Mouse (Mus musculus): ENCODE data around the gene Rnf126. TPM values are rescaled to one million over a fixed set of nuclear protein-coding genes. Genes with fewer than 3 reads are reported as not detected.

Gene Rnf126
- polyA plus RNA-seq, 1 experiment = 122 TPM

DNA sequence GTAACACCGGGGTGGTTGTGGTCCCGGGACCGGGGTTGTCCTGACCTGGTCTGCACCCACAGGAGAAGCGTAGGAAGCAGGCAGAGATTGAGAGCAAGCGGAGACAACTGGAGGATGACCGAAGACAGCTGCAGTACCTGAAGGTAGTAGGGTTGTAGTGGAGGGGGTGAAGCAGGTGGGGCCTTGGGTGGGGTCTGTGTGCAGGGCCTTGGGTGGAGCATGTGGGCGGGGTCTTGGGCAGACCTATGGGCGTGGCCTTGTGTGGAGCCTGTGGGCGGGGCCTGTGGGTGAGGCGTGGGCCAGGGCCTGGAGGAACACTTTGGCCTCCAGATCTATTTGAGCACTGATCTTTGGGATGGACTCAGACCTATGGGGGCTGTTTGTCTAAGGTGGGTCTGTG lies 40.2 kb upstream of the Rnf126 start:
- 84% methylated on average over 10 of the region's 10 CpGs for WGBS
- Histone ChIP-seq H3K27me3 (ENCODE audit: control insufficient read depth, insufficient read depth, low read length) (no peaks in the 10 kb centered on the region), H3K4me1 (ENCODE audit: control insufficient read depth, insufficient read depth, insufficient read length) (no peaks in the 10 kb centered on the region), H3K4me3 (ENCODE audit: extremely low read depth, insufficient read depth, insufficient read length) (no peak overlapping the region), H3K36me3 (ENCODE audit: control insufficient read depth, insufficient read depth, low read length) (no peaks in the 10 kb centered on the region), H3K27ac (ENCODE audit: insufficient read depth, low read length) (no peak overlapping the region)
- no peak for DNase-seq (ENCODE audit: low read depth in 1 of 2, low spot score in 2 of 2)
- TF ChIP-seq POLR2A (IDR thresholded peaks at IDR 0.05; ENCODE audit: low read depth, low read length) = no peak
- no peak for TF ChIP-seq CTCF (IDR thresholded peaks at IDR 0.05; ENCODE audit: extremely low read depth, insufficient read depth, insufficient read length, insufficient replicate concordance)

DNA sequence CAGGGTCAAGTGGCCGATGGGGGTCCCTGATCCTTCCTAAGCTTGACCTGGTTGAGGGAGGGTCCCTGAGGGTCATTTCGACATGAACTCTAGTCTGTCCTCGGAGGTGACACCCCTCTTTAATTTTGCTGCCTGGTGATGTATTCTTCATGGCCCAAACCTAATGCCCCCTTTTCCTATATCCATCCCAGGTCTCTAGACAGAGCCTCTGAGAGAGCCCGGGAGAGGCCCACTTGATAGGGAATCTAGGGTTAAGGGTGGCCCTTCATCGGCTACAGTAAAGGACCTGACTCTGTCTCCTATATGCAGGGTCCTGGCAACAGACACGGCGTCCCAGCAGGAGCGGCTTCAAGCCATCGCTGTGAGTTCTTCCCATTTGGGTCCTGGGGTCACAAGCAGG lies 39.6 kb upstream of the Rnf126 start:
- H3K27ac ChIP-seq (ENCODE audit: insufficient read depth, low read length) = no peak overlapping the region
- H3K4me3 ChIP-seq (ENCODE audit: extremely low read depth, insufficient read depth, insufficient read length) = no peak overlapping the region
- TF ChIP-seq POLR2A (IDR thresholded peaks at IDR 0.05; ENCODE audit: low read depth, low read length) = no peak
- no peak for TF ChIP-seq CTCF (IDR thresholded peaks at IDR 0.05; ENCODE audit: extremely low read depth, insufficient read depth, insufficient read length, insufficient replicate concordance)
- no peaks in the 10 kb centered on the region for H3K4me1 ChIP-seq (ENCODE audit: control insufficient read depth, insufficient read depth, insufficient read length)
- H3K27me3 ChIP-seq (ENCODE audit: control insufficient read depth, insufficient read depth, low read length) = no peaks in the 10 kb centered on the region
- 95% methylated on average over 9 of the region's 9 CpGs for WGBS
- no peak for DNase-seq (ENCODE audit: low read depth in 1 of 2, low spot score in 2 of 2)
- H3K36me3 ChIP-seq (ENCODE audit: control insufficient read depth, insufficient read depth, low read length) = no peaks in the 10 kb centered on the region

DNA sequence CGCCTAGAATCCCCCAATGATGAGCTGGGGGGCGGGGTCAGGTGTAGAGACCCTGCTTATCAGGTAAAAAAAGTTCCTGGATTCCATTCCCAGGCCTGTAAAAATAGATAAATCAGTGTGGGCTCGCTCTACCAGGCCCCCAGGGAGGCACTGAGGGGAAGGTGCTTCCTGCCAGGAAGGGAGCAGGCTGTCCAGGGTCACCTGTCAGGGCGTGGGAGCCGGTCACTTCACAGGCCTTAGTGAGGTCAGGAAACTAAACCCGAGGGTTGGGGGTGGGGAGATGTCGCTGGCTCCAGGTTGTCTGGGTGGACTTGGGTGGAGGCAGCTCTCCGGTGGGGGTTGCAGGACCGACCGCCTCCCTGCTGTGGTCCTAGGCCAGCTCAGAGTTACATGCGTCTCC lies 38.9 kb upstream of the Rnf126 start:
- TF ChIP-seq CTCF (IDR thresholded peaks at IDR 0.05; ENCODE audit: extremely low read depth, insufficient read depth, insufficient read length, insufficient replicate concordance) (no peak), POLR2A (IDR thresholded peaks at IDR 0.05; ENCODE audit: low read depth, low read length) (no peak)
- Histone ChIP-seq H3K4me3 (ENCODE audit: extremely low read depth, insufficient read depth, insufficient read length) (no peak overlapping the region), H3K27me3 (ENCODE audit: control insufficient read depth, insufficient read depth, low read length) (no peaks in the 10 kb centered on the region), H3K36me3 (ENCODE audit: control insufficient read depth, insufficient read depth, low read length) (no peaks in the 10 kb centered on the region), H3K27ac (ENCODE audit: insufficient read depth, low read length) (no peak overlapping the region), H3K4me1 (ENCODE audit: control insufficient read depth, insufficient read depth, insufficient read length) (no peaks in the 10 kb centered on the region)
- no peak for DNase-seq (ENCODE audit: low read depth in 1 of 2, low spot score in 2 of 2)
- 79% methylated on average over 11 of the region's 11 CpGs for WGBS

DNA sequence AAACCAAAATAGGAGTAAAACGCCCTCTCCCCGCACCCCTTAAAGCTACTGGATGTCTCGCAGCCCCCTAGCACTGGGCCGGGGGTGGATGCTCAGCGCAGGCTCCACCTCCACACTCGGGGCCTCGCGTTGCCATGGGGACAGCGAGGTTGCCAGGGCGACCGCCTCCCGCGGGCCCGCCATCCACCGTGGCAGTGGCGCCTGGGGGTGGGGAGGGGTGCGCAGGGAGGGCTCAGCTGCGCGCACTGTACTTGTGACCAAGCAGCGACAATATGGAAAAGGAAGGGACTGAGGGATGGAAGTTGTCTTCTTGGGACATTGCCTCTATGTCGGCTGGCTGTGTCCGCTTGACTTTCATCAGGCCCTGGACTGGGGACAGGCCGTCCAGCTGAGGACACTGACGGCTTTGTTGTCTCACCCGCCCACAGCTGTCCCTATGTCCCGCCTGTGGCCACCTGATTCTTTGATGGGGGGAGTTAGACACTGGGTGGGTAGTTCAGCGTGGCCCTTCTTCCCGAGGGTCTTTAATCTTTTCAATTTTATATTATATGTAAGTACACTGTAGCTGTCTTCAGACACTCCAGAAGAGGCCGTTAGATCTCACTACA lies 37.1 kb upstream of the Rnf126 start:
- H3K4me3 ChIP-seq (ENCODE audit: extremely low read depth, insufficient read depth, insufficient read length) = no peak overlapping the region
- no peak for DNase-seq (ENCODE audit: low read depth in 1 of 2, low spot score in 2 of 2)
- TF ChIP-seq CTCF (IDR thresholded peaks at IDR 0.05; ENCODE audit: extremely low read depth, insufficient read depth, insufficient read length, insufficient replicate concordance) (no peak), POLR2A (IDR thresholded peaks at IDR 0.05; ENCODE audit: low read depth, low read length) (no peak)
- WGBS = 73% methylated on average over 29 of the region's 29 CpGs
- no peak overlapping the region for H3K27ac ChIP-seq (ENCODE audit: insufficient read depth, low read length)
- H3K4me1 ChIP-seq (ENCODE audit: control insufficient read depth, insufficient read depth, insufficient read length) = no peaks in the 10 kb centered on the region
- no peaks in the 10 kb centered on the region for H3K27me3 ChIP-seq (ENCODE audit: control insufficient read depth, insufficient read depth, low read length)
- no peaks in the 10 kb centered on the region for H3K36me3 ChIP-seq (ENCODE audit: control insufficient read depth, insufficient read depth, low read length)

DNA sequence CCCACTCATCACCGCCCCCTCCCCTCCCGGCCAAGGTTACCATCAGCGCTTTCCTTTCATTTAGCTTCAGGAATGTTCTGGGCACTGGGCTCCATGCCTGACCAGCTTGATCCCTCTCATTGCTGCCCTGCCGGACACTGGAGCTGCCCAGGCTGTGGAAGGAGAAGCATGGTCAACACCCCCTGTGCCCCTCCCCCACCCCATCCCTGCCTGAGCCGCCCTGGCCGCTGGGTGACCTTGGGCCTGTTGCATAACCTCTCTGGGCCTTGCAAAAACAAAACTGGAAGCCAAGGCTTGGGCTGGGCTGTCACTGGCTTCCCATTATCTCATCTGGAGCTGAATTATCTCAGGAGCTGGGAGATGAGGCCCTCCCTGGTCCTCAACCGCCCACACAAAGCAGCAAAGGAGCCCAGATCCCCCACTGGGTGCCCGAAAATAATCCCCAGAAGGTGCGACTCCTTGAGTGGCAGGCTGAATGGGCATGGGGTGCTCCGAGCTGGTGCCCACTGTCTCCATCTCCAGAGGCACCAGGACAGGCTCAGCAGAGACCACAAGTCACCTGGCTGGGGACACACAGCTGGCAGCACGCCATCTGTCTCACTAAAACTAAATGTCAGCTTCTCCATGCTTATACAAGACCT lies 35.7 kb upstream of the Rnf126 start:
- Histone ChIP-seq H3K27ac (ENCODE audit: insufficient read depth, low read length) (peak overlapping the region; percentile 27; the same call in 1 of the 2 replicates), H3K27me3 (ENCODE audit: control insufficient read depth, insufficient read depth, low read length) (no peaks in the 10 kb centered on the region), H3K4me3 (ENCODE audit: extremely low read depth, insufficient read depth, insufficient read length) (no peak overlapping the region), H3K36me3 (ENCODE audit: control insufficient read depth, insufficient read depth, low read length) (no peaks in the 10 kb centered on the region), H3K4me1 (ENCODE audit: control insufficient read depth, insufficient read depth, insufficient read length) (peaks cover 5% of the 10 kb centered on the region; the same call in 1 of the 2 replicates)
- 77% methylated on average over 11 of the region's 11 CpGs for WGBS
- TF ChIP-seq POLR2A (IDR thresholded peaks at IDR 0.05; ENCODE audit: low read depth, low read length) = no peak
- TF ChIP-seq CTCF (IDR thresholded peaks at IDR 0.05; ENCODE audit: extremely low read depth, insufficient read depth, insufficient read length, insufficient replicate concordance) = no peak
- no peak for DNase-seq (ENCODE audit: low read depth in 1 of 2, low spot score in 2 of 2)

DNA sequence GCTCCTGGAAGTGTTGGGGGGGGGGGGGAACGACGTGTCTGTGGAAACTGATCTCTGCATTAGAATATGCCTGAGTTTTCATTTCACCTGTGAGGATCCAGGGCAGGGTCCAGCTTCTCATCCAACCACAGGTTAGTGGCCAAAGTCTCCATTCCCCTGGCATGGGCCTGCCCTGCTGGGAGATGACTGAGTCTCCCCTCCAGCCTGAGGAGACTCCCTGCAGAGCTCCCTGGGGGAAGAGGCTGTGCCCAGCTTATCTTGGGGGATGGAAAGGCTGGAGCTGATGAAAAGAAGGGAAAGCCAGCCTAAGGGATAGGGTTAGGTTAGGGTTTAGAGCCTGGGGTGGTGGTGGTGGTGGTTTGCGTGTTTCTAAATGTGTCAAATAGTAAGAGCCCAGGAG lies 35.1 kb upstream of the Rnf126 start:
- 83% methylated on average over 3 of the region's 3 CpGs for WGBS
- TF ChIP-seq POLR2A (IDR thresholded peaks at IDR 0.05; ENCODE audit: low read depth, low read length) (no peak), CTCF (IDR thresholded peaks at IDR 0.05; ENCODE audit: extremely low read depth, insufficient read depth, insufficient read length, insufficient replicate concordance) (no peak)
- no peak for DNase-seq (ENCODE audit: low read depth in 1 of 2, low spot score in 2 of 2)
- Histone ChIP-seq H3K27me3 (ENCODE audit: control insufficient read depth, insufficient read depth, low read length) (no peaks in the 10 kb centered on the region), H3K36me3 (ENCODE audit: control insufficient read depth, insufficient read depth, low read length) (no peaks in the 10 kb centered on the region), H3K4me1 (ENCODE audit: control insufficient read depth, insufficient read depth, insufficient read length) (peaks cover 5% of the 10 kb centered on the region; the same call in 1 of the 2 replicates), H3K27ac (ENCODE audit: insufficient read depth, low read length) (no peak overlapping the region), H3K4me3 (ENCODE audit: extremely low read depth, insufficient read depth, insufficient read length) (no peak overlapping the region)

DNA sequence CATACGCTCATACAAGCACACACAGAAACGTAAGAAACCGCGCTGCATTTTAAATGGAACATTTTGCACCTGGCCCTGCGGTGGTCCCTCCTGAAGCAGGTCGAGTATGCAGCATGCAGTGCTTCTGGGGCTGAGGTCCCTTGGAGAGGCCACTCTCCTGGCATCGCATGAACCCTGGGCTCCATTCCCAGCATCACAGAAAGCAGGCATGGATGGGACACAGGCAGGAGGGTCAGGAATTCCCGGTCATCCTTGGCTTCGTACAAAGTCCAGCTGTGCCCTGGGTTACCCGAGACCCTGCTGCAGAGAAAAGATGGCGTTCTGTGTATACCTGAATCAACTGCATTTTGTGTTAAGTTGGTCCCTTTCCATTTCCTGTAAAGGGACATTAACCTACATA lies 33.8 kb upstream of the Rnf126 start:
- Histone ChIP-seq H3K36me3 (ENCODE audit: control insufficient read depth, insufficient read depth, low read length) (no peaks in the 10 kb centered on the region), H3K27me3 (ENCODE audit: control insufficient read depth, insufficient read depth, low read length) (no peaks in the 10 kb centered on the region), H3K27ac (ENCODE audit: insufficient read depth, low read length) (no peak overlapping the region), H3K4me3 (ENCODE audit: extremely low read depth, insufficient read depth, insufficient read length) (no peak overlapping the region), H3K4me1 (ENCODE audit: control insufficient read depth, insufficient read depth, insufficient read length) (peaks cover 5% of the 10 kb centered on the region; the same call in 1 of the 2 replicates)
- 95% methylated on average over 11 of the region's 11 CpGs for WGBS
- no peak for TF ChIP-seq CTCF (IDR thresholded peaks at IDR 0.05; ENCODE audit: extremely low read depth, insufficient read depth, insufficient read length, insufficient replicate concordance)
- TF ChIP-seq POLR2A (IDR thresholded peaks at IDR 0.05; ENCODE audit: low read depth, low read length) = no peak
- DNase-seq (ENCODE audit: low read depth in 1 of 2, low spot score in 2 of 2) = no peak

All from spleen, adult 2 months (tissue).